ENCODE assay signal across 8 mouse cellular contexts in the genomic region with DNA sequence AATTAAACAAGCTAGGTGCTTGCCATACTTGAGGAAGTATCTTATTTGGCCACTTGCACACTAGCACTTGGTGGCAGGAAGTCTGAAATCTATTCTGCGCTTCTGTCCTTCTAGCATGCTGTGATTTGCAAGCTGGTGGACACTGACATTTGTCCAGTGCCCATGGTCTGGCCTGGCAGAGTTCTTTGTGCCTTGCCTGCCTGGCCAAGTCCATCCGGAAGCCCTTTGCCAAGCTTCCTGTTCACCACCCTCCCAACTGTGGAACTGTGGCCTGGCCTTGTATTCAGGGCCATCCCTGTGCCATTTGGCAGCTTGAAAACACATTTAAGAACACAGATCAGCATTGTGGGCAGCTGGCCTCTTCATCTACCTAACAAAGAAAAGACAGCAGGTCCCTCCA. TPM values are rescaled to one million over a fixed set of nuclear protein-coding genes. Genes with fewer than 3 reads are reported as not detected.
"Had no signal": no experiment of that assay in that cellular context is flagged by ENCODE, and none has a peak within 500 bp of the region (broad histone marks: within the 10 kb centered on the region; RNA-seq: fewer than 3 reads in every experiment).

No protein-coding gene starts in this region.

- DNase-seq: kidney, postnatal 36 days; lung, adult 2 months; lung, postnatal 36 days; midbrain, embryonic 14.5 days; right cerebral cortex, adult 18-20 months; right cerebral cortex, postnatal 25 days; thymus, postnatal 4 days had no signal

RNA-seq across cellular contexts. Expression of a gene that starts 24.3 kb away (rescaled TPM):
- total RNA-seq: megakaryocyte progenitor cell, adult 5-6 weeks had no signal
